Mouse (Mus musculus): ENCODE results near the gene 4930402H24Rik. TPM values are rescaled to one million over a fixed set of nuclear protein-coding genes. Genes with fewer than 3 reads are reported as not detected.

Gene 4930402H24Rik
- total RNA-seq, 2 experiments from 2014 or later = 74.6 to 86.1 TPM

DNA sequence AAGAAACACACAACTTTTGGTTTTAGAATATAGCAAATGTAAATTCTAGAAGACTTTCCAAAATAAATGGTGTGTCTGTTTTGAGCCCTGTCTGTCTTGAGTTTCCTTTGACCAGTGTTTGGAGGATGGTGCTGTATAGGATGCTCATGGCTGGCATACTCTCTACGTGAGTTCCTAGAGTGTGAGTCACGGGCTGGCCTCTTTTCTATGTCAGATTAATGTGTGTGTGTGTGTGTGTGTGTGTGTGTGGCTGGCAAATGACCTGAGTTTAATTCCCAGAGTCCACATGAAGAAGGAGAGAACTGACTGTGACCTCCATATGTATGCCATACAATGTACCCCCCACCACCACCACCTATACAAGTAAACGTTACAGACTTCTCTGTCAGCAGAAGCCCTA lies 224.7 kb downstream of the 4930402H24Rik start:
- no peak for DNase-seq
- intact Hi-C loops (cut with DNase I) = no loop called here

DNA sequence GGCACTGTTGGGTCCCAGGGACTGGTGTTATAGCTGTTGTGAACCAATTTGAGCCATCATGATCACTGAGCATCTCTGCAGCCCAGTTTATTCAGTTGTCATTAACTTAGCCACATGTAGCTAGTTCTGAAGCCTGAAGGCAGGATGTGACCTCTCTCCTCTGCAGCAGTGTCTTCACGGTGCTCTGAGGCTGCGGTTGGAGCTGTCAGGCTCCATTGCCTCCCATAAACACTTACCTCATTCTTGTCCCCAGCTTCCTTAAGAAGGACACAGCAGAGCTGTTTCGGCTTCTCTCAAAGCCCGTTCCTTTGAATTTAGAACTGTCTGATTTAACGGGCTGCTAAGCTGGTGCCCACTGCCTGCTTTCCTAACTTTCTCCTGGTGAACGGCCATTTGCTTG lies 226.3 kb downstream of the 4930402H24Rik start:
- intact Hi-C loops (cut with DNase I) = no loop called here
- DNase-seq = no peak

- intact Hi-C loops (cut with DNase I) = no loop called here
- DNase-seq = no peak
Observed at GRCm38 (mm10) chr2:130679154-130679553, 227.1 kb downstream of the 4930402H24Rik start.

GRCm38 (mm10) chr2:130677211-130677610 lies 229.0 kb downstream of the 4930402H24Rik start:
- intact Hi-C loops (cut with DNase I) = no loop called here
- no peak for DNase-seq

GRCm38 (mm10) chr2:130667559-130667958 lies 238.6 kb downstream of the 4930402H24Rik start, which contains the start of gene Itpa:
Itpa (plus strand) TSS chr2:130667610.
- peak; percentile 90 for DNase-seq
- intact Hi-C loops (cut with DNase I) = no loop called here

DNA sequence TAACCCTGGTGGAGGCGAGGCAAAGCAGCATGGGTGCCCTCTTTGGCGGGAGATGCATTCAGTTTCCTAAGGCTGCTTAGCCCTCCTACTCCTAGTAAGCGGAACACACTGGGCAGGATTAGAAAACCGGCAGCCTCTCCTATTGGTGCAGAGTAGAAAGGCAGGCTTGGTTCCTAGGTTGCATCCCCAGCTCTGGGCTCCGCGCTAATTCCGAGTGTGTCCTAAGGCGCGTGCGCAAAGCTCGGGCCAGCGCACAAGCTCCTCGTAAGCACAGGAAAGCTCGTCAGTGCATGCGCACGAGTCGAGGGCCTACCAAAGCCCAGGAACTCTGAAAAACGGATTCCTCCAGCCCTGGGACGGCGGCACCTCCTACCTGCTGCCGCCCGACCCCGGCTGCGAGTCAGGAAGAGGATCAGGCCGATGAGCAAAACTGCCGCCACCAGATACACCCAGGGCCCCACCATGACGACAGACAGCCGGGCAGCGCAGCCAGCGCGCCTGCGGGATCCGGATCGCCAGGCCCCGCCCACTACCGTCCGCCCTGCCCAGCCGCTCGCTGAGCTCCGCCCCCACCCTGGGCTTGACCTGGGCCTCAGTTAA lies 242.0 kb downstream of the 4930402H24Rik start, which contains the start of gene Ddrgk1:
Ddrgk1 (minus strand) TSS at position 558 of the 600 bp plus-strand sequence.
- DNase-seq = peak; percentile 94 to 95
- intact Hi-C loops (cut with DNase I) = no loop called here

DNA sequence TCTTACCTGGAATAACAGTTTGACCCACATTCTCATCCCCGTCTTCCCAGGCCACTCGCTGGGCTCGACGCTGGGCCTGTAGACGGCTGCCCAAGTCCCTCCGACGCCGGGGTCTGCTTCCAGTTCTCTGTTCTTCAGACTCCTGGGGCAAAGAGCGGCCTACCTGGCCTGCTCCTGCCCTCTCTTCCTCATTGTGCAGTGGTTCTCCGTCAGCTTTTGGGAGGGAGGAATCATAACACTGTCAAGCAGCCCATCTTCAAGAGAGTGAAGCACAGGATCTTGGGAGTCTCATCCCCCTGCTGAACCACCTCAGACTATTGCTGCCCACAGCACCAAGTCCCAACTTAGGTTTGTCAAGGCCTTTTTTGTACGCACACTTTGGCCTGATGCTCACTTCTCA lies 242.9 kb downstream of the 4930402H24Rik start:
- no peak for DNase-seq
- intact Hi-C loops (cut with DNase I) = no loop called here

GRCm38 (mm10) chr2:130658530-130658929 lies 247.7 kb downstream of the 4930402H24Rik start:
- DNase-seq = no peak
- intact Hi-C loops (cut with DNase I) = no loop called here

- intact Hi-C loops (cut with DNase I) = no loop called here
Observed at GRCm38 (mm10) chr2:130657541-130657940, 248.7 kb downstream of the 4930402H24Rik start.

DNA sequence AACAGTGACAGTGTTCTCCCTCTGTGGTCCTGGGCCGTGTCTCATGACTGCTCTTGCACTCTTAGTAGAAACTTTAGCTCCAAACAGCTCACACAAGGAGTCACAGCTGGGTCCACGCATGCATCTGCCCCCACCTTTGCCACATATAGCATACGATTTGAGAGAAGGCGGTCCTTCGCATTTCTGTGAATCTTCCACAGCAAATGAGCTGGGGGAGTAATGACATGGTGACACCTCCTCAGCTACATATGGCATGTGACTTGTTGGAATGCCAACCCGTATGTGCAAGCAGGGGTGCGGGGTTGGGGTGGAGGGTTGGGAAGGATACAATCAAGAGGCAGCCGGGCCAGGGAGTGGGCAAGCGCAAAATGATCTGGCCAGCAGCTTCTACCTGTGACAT lies 249.7 kb downstream of the 4930402H24Rik start:
- intact Hi-C loops (cut with DNase I) = no loop called here

More at GRCm38 (mm10) chr2:130657541-130657940, 248.7 kb downstream of the 4930402H24Rik start:
- no peak for DNase-seq

More for the DNA sequence above, 249.7 kb downstream of the 4930402H24Rik start:
- no peak for DNase-seq

Other genes with a start within 250 kb of the 4930402H24Rik start
- 10 to 100 TPM; 63.0 to 68.3 TPM for gene Ddrgk1, start 241.7 kb downstream of the 4930402H24Rik start, total RNA-seq (2021)
- 10 to 100 TPM; 27.0 to 29.4 TPM for gene Itpa, start 238.8 kb downstream of the 4930402H24Rik start, total RNA-seq (2021)
- under 1 TPM; 0.20 to 0.38 TPM for gene Slc4a11, start 208.9 kb downstream of the 4930402H24Rik start, total RNA-seq (2021)
- gene Atrn, start 89 bp upstream of the 4930402H24Rik start, total RNA-seq (2021) = 10 to 100 TPM; 29.4 to 30.9 TPM
- gene Gfra4, start 136.7 kb upstream of the 4930402H24Rik start, total RNA-seq (2021) = 1 to 10 TPM; 3.8 to 6.8 TPM
- gene Adam33, start 157.4 kb upstream of the 4930402H24Rik start, total RNA-seq (2021) = 1 to 10 TPM in 1 of 2 experiments, under 1 TPM in 1; 0.92 to 1.8 TPM
- under 1 TPM; 0.64 to 0.77 TPM for gene Siglec1, start 180.4 kb upstream of the 4930402H24Rik start, total RNA-seq (2021)
- gene Hspa12b, start 220.9 kb upstream of the 4930402H24Rik start, total RNA-seq (2021) = 10 to 100 TPM; 44.1 to 52.4 TPM
- gene Gm11037, start 227.1 kb upstream of the 4930402H24Rik start, total RNA-seq (2021) = not detected